In the genomic region with DNA sequence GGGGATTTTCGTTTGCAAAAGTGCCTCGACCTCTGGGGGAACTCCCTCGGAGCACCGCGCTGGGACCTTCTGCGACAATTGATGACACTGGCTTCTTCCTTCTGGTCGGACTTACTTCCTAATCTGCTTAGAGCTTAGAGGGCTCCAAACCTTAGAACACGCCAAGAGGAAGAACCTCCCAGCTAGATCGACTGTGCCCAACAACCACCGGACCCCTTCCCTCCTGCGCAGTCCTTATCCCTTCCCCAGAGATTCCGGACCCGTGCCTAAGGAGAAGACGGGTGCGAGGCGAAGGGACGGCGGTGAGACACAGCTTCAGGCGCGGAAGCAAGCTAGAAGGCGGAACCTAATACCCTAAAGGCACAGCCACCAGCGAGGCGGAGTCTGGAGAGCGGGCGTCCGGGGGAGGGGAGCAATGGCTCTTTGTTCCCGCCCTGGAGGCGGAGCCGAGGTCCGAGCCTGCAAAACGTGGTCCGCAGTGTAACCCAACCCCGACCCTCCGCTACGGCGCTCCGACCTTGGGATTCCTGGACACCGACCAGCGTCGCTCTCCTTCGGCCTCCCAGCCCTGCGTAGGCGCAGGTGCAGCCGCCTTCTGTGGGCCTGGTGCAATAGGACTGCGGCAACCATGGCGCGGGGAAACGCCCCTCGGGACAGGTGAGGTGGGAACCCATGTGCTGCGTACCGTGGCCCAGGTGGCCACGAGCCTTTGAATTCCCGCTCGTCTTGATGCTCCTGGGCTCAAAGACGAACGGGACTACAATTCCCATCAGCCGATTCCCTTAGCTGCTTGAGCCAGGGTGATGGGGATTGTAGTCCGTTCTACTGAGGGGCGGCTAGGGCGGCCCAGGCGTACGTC, we compare ENCODE assay signal across 8 mouse cellular contexts. TPM values are rescaled to one million over a fixed set of nuclear protein-coding genes. Genes with fewer than 3 reads are reported as not detected.
DNase-seq lines count a peak whose midpoint lies in the region; ATAC-seq lines count a peak whose summit lies in the region.

A gene (plus strand): TSS at position 240 of the 859 bp plus-strand sequence.

- peak within 1 kb of the TSS; percentile 70 for H3K4me2 ChIP-seq in hindbrain, embryonic 13.5 days

- H3K9me3 ChIP-seq in hindbrain, embryonic 13.5 days, result no peaks in the 10 kb centered on the region

- no peaks in the 10 kb centered on the region for H3K27me3 ChIP-seq in hindbrain, embryonic 13.5 days

- peak; percentile 94 for DNase-seq in NIH3T3 (ENCODE audit: low read depth)
- DNase-seq in cerebellum, postnatal 10 days, result peak; percentile 94 to 96
- peak; percentile 82 to 84 for DNase-seq in frontal cortex, postnatal 14 days (ENCODE audit: low spot score in 2 of 2)
- DNase-seq in layer of hippocampus, postnatal 36 days, result peak; percentile 89
- DNase-seq in lung, postnatal 25 days (ENCODE audit: low spot score), result peak; percentile 94
- DNase-seq in retina, adult 2 months (ENCODE audit: low read depth, low spot score), result peak; percentile 77
- peak; percentile 87 for DNase-seq in thymus, postnatal 25 days

- peak within 1 kb of the TSS; percentile 92 for H3K27ac ChIP-seq in hindbrain, embryonic 13.5 days

- H3K4me1 ChIP-seq in hindbrain, embryonic 13.5 days (replicated peaks), result peaks cover 14% of the 10 kb centered on the region

- ATAC-seq in hindbrain, embryonic 13.5 days (ENCODE audit: low FRiP score), result peak; percentile 95

- peaks cover 23% of the 10 kb centered on the region for H3K36me3 ChIP-seq in hindbrain, embryonic 13.5 days

- 0% methylated on average over 59 of the region's 62 CpGs for WGBS in hindbrain, embryonic 13.5 days

- H3K4me3 ChIP-seq in hindbrain, embryonic 13.5 days, result peak within 1 kb of the TSS; percentile 67

- peak within 1 kb of the TSS; percentile 86 for H3K9ac ChIP-seq in hindbrain, embryonic 13.5 days

RNA-seq across cellular contexts. Expression of the gene that starts here (rescaled TPM):
- polyA plus RNA-seq in hindbrain, embryonic 13.5 days (2015; fragmentation: Nextera tagmentation; extraction: Ambion mirVana), result 10.4 and 11.3 TPM in 2 replicates
- total RNA-seq in layer of hippocampus, postnatal 36 days (2021), result 10 to 100 TPM; 15.2 to 15.3 TPM

Comparison
In these comparisons a context has a peak if more than half of its experiments do, and no peak if none do; other contexts are left out.
1. Peak in every context shown above with its lines: DNase-seq, ATAC-seq, H3K4me3 ChIP-seq and H3K27ac ChIP-seq.